Mouse (Mus musculus) mammary gland, adult 2 months (tissue): ENCODE results near the gene Zmynd10. TPM values are rescaled to one million over a fixed set of nuclear protein-coding genes. Genes with fewer than 3 reads are reported as not detected.

Experiments used
- polyA plus RNA-seq: library from polyadenylated mRNA; depleted of rRNA; stranded (reverse); fragments of >200 nt; gene quantifications from 2 replicates; pipeline ENCODE4 v1.2.3, GENCODE M21; 2012; ENCODE audit warnings: low replicate concordance; rRNA removed

Gene Zmynd10
- 0.27 and 0.43 TPM in 2 replicates for polyA plus RNA-seq

GRCm38 (mm10) chr9:107547026-107547425, at the start of gene Zmynd10:
Gene Zmynd10, plus strand, starts transcription at chr9:107547298.

GRCm38 (mm10) chr9:107533791-107534407, 13.2 kb upstream of the Zmynd10 start, which contains the start of gene Tmem115:
Gene Tmem115, plus strand, starts transcription at chr9:107533945.

DNA sequence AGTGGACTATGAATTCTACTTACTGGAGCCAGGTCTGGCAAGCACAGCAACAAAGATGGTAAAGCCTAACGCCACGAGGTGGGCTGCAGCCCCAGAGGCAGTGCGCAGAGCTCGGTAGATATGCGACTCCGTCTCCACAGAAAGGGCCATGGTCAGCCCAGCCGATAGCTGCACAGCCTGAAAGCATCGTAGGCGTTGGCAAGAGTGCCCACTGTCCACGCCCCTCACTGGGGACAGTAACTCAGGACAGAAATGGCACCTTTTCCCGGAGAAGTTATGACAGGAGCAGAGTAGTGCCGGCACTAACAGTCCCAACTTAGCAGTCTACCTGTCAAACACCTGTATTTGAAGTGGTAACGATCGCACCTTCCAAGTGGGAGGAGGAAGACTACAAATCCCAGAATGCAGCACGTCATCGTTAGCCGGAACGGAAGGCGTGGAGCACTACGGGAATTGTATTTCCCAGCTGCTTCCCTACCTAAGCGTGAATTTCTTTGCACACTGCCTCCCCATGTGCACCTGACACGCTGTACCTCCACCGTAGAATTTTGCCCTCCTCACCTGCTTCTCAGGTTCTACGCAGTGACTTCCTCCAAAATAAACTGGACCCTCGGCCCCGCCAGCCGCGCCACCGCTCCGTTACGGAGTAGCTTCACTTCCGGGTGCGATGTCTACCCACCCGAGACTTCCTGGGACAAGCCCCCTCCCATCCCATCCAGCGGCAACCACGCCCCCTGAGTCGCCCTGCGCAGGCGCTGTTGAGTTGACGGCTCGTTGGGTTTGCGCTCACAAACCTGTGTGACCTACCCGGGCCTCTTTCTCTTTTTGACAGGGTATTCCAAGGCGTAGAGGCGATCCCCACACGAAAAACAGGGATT, 5.4 kb upstream of the Zmynd10 start, which contains the start of the genes Cyb561d2 and Nprl2:
Gene Cyb561d2 (minus strand): TSS at position 720 of the 878 bp plus-strand sequence.
Gene Nprl2 (plus strand): TSS at position 753 of the 878 bp plus-strand sequence.

GRCm38 (mm10) chr9:107551117-107551889, 4.2 kb downstream of the Zmynd10 start, which contains the start of gene Rassf1:
Gene Rassf1, plus strand, starts transcription at chr9:107551555.

GRCm38 (mm10) chr9:107563029-107563581, 16.0 kb downstream of the Zmynd10 start, which contains the start of gene Tusc2:
Gene Tusc2, plus strand, starts transcription at chr9:107563255.

DNA sequence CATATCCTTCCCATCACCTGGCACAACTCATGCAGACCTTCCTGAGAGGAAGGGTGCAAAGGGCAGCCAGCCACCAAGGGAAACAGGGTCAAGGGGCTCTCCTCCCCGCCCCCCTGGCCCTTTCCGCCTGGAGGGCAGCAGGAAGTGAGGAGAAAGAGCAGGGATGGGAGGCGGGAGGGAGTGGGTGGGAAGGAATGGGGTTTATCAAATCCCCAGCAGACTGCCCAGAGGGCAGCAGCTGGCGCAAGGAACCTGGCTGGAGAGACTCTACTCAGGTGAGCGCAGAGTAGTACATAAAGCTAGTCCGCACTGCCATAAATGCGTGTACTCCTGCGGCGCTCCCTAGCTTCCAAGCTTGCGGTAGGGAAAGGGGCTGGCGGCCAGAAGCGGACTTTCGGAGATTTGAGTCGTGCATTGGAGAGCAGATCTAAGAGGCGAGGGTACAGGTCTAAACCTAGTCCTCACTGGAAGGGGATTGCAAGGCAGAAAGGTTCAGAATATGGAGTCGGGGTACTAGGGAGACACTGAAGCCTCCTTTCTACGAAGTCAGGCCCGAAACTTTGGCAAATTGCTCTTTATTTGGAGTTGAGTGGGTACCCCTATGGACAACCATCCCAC, 20.7 kb downstream of the Zmynd10 start, which contains the start of gene Hyal2:
Gene Hyal2 (plus strand): TSS at position 244 of the 618 bp plus-strand sequence.

DNA sequence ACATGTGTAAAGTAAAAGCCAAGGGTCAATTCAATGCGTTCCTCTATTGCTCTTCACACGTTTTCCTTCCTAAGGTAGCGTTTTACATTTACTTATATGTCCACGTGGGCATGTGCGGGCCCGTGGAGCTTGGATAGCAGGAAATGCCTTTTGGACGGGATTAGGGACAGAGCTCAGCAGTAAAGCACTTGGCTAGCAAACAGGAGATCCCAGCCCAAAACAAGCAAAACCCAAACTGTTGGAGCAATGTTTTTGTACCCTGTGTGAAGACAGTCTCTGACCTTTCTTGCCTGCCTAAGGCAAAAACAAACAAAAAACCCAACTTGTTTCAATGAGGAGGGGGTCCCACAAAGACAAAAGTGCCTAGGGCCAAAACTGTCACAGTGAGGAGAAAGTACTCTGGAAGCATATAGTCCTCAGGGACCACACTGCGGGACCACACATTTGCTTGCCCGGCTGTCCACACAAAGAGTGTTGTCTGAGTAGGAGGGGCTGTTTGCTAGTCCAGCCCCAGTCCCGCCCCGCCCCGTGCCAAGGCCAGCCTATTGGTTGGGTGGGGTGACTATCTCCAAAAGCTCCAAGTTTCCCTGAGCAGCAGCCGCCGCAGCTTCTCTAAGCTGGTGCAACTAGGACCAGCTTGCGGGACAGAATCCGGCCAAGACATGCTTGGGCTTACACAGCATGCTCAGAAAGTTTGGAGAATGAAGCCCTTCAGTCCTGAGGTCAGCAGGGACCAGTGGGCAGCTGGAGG, 29.4 kb downstream of the Zmynd10 start, which contains the start of gene Hyal1:
Gene Hyal1 (plus strand): TSS at position 571 of the 751 bp plus-strand sequence.

DNA sequence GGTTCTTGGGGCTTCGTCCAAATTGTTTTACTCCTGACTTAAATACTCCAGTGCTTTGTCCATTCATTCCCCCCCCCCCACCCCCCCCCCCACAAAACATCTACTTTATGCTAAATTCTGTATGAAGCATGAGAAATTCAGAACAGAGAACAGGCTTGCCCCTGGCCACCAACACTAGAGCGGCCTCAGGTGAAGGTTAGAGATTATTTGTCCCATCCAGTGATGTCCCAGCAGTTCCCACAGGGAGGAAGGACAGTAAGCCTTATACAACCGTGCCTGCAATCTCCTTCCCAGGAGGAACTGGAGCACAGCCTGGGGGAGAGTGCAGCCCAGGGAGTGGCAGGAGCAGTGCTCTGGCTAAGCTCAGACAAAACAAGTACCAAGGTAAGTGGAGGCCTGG, 31.5 kb downstream of the Zmynd10 start, which contains the start of gene Naa80:
Gene Naa80 (plus strand): TSS at position 301 of the 400 bp plus-strand sequence.

DNA sequence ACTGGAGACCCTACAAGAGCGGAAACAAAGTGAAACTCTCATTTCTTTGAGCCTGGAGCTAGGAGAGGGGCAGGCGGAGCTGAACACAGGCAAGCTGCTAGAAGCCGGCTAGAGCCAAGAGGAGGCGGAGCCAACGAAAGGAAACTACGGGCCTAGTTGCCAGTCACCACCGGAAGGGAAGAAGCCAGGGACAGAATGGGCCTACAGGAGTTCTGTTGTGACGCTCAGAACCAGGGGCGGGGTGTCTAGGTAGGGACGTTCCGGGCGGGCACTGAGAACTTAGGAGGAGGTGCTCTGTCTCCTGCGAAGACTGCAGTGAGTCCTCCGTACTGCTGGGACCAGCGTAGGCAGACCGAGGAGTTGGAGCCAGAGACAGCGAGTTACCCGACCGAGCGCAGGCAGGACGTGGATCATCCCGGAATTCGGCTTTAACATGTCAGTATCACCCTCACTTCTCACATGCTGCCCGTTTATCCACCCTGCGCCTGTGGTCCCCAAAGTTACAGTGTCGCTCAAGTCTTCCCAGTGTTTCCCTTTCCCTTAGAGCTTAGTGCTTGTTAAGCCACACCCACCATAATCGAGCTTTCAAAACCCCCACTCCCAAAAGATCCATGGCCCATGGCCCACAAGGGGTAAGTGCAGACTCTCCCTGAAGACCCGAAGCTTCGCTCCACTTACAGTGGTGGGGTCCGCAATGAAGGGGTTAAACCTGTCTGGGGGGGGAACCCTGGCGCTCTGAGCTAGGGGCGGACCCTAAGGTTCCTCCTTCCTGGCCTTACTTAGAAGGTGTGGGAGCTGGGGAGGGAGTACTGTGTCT, 33.6 kb downstream of the Zmynd10 start, which contains the start of gene Hyal3:
Gene Hyal3 (plus strand): TSS at position 318 of the 817 bp plus-strand sequence.

GRCm38 (mm10) chr9:107586974-107587832, 40.1 kb downstream of the Zmynd10 start, which contains the start of gene Ifrd2:
Gene Ifrd2, plus strand, starts transcription at chr9:107587642.

Other genes with a start within 250 kb of the Zmynd10 start
- 25.1 and 54.0 TPM in 2 replicates for gene Hemk1, start 208.9 kb upstream of the Zmynd10 start, polyA plus RNA-seq
- 1.6 and 10.8 TPM in 2 replicates for gene 6430571L13Rik, start 206.7 kb upstream of the Zmynd10 start, polyA plus RNA-seq
- 1.1 TPM in 2 replicates for gene Cacna2d2, start 147.7 kb upstream of the Zmynd10 start, polyA plus RNA-seq
- gene Tmem115, start 13.4 kb upstream of the Zmynd10 start, polyA plus RNA-seq, result 52.8 and 69.9 TPM in 2 replicates
- 42.9 and 53.0 TPM in 2 replicates for gene Cyb561d2, start 5.1 kb upstream of the Zmynd10 start, polyA plus RNA-seq
- gene Nprl2, start 5.1 kb upstream of the Zmynd10 start, polyA plus RNA-seq, result 30.3 and 52.5 TPM in 2 replicates
- 27.1 and 27.4 TPM in 2 replicates for gene Rassf1, start 4.3 kb downstream of the Zmynd10 start, polyA plus RNA-seq
- 71.7 and 73.9 TPM in 2 replicates for gene Tusc2, start 16.0 kb downstream of the Zmynd10 start, polyA plus RNA-seq
- 68.1 and 108 TPM in 2 replicates for gene Hyal2, start 20.6 kb downstream of the Zmynd10 start, polyA plus RNA-seq
- 13.5 and 19.6 TPM in 2 replicates for gene Hyal1, start 29.6 kb downstream of the Zmynd10 start, polyA plus RNA-seq
- gene Naa80, start 31.6 kb downstream of the Zmynd10 start, polyA plus RNA-seq, result 95.4 and 131 TPM in 2 replicates
- gene Hyal3, start 33.5 kb downstream of the Zmynd10 start, polyA plus RNA-seq, result 2.0 and 3.1 TPM in 2 replicates
- 47.1 and 51.8 TPM in 2 replicates for gene Ifrd2, start 40.3 kb downstream of the Zmynd10 start, polyA plus RNA-seq
- 26.3 and 36.9 TPM in 2 replicates for gene Sema3b, start 61.9 kb downstream of the Zmynd10 start, polyA plus RNA-seq
- 728 and 772 TPM in 2 replicates for gene Gnai2, start 88.1 kb downstream of the Zmynd10 start, polyA plus RNA-seq
- 13.1 and 66.0 TPM in 2 replicates for gene Slc38a3, start 122.2 kb downstream of the Zmynd10 start, polyA plus RNA-seq
- 0.06 TPM in 1 of 2 replicates, not detected in the other for gene Gnat1, start 132.4 kb downstream of the Zmynd10 start, polyA plus RNA-seq
- 59.1 and 84.4 TPM in 2 replicates for gene Sema3f, start 163.2 kb downstream of the Zmynd10 start, polyA plus RNA-seq
- 75.3 and 160 TPM in 2 replicates for gene Rbm5, start 223.7 kb downstream of the Zmynd10 start, polyA plus RNA-seq